Mouse (Mus musculus) forebrain, embryonic 10.5 days (tissue): ENCODE data around the gene Tarbp2. TPM values are rescaled to one million over a fixed set of nuclear protein-coding genes. Genes with fewer than 3 reads are reported as not detected.

ENCODE experiments used
- DNase-seq: peaks from one replicate; pipeline ENCODE4 v3.0.0-alpha.2; 2017; ENCODE audit warnings: low spot score; ENCODE audit errors: extremely low spot score
- H3K27ac ChIP-seq: fragments of 300-500 bp; sonication (generic); 2 replicates; pipeline ENCODE4 v1.5.1; 2016; ENCODE audit warnings: mild to moderate bottlenecking
- H3K27me3 ChIP-seq: fragments of 300-500 bp; sonication (generic); 2 replicates; pipeline ENCODE4 v1.6.1; 2016; ENCODE audit warnings: mild to moderate bottlenecking; ENCODE audit not compliant: poor library complexity, severe bottlenecking
- H3K36me3 ChIP-seq: fragments of 300-500 bp; sonication (generic); replicated peaks from 2 replicates; pipeline ENCODE4 v1.6.1; 2016; ENCODE audit warnings: mild to moderate bottlenecking, moderate library complexity
- H3K4me1 ChIP-seq: fragments of 300-500 bp; sonication (generic); 2 replicates; pipeline ENCODE4 v1.6.1; 2016
- H3K4me3 ChIP-seq: fragments of 300-500 bp; sonication (generic); 2 replicates; pipeline ENCODE4 v1.5.1; 2016; ENCODE audit warnings: mild to moderate bottlenecking, moderate library complexity
- H3K9me3 ChIP-seq: fragments of 300-500 bp; sonication (generic); 2 replicates; pipeline ENCODE4 v1.6.1; 2016; ENCODE audit warnings: mild to moderate bottlenecking, moderate library complexity
- WGBS: fragments of 180-500 bp; shearing (Covaris S2); methylation state at CpG from one replicate; pipeline ENCODE4 v1.1.7; 2016; 5-methylcytosine and 5-hydroxymethylcytosine counted together
- polyA plus RNA-seq: library from polyadenylated mRNA; unstranded; fragments of >200 nt; fragmentation: Nextera tagmentation; extraction: Ambion mirVana; gene quantifications from 2 replicates; pipeline ENCODE4 v1.2.1, GENCODE M21; 2016

The Tarbp2 gene
- polyA plus RNA-seq, 1 experiment from 2014 or later: 132 TPM

DNA sequence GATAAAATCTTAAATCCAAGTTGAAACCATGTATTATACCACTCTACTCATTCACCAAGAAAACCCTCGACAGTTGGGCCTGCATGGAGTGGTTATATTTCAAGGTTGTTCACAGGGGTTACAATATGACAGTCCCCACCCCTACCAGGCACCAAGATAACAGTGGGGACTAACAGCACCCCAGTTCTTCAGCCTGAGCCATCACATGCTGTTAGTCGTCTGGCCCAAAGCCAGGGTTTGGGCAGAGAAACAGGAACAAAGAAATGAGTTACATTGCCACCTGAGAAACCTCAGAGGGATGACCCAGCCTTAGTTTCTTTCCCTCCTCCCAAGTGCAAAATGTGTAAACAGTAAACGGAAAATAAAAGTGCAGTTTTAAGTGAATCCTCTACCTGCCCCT is 18.6 kb upstream of the Tarbp2 start:
- Histone ChIP-seq H3K27ac (no peak overlapping the region), H3K36me3 (peaks cover 99% of the 10 kb centered on the region), H3K9me3 (no peaks in the 10 kb centered on the region), H3K4me1 (no peaks in the 10 kb centered on the region), H3K4me3 (no peak overlapping the region), H3K27me3 (no peaks in the 10 kb centered on the region)
- 78% methylated on average over 3 of the region's 3 CpGs for WGBS
- DNase-seq: no peak

DNA sequence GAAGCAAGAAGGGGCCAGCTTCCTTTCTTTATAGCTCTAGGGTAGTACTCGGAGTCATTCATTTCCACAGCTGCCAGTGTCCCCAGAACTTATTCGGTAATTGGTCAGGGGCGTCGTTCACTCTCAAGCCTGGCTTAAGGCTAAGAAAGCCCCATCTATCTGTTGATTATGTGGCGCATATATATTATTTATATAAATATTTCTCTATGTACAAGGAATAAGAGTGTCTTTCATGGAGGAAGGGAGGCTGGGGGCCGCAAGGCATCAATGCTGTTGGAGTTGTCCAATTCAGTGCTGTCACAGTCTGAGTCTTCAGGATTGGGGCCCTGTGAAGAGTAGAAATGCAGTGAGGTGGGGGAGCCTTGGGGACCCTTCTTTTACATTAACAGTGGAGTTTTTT is 18.1 kb upstream of the Tarbp2 start:
- Histone ChIP-seq H3K9me3 (no peaks in the 10 kb centered on the region), H3K36me3 (peaks cover 99% of the 10 kb centered on the region), H3K4me1 (no peaks in the 10 kb centered on the region), H3K27ac (no peak overlapping the region), H3K27me3 (no peaks in the 10 kb centered on the region), H3K4me3 (no peak overlapping the region)
- DNase-seq: no peak
- 91% methylated on average over 6 of the region's 6 CpGs for WGBS

DNA sequence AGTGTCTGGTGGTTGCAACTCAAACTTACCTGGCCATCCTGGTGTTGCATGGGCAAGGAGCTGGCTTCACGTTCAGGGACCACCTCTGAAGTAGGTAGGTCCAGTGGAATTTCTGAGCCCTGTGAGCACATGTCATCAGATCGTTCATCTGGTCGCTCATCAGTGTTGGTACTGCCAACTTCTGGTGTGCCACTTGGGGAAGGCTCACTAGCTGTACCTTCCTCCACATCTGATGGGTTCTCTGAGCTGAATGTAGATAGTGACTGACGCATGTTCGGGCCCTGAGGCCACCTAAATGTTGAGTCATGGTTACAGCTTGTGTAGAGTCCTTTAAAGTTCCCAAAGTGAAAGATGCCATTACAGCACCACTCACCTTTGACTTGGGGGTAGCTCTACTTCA is 17.5 kb upstream of the Tarbp2 start:
- peaks cover 99% of the 10 kb centered on the region for H3K36me3 ChIP-seq
- no peak for DNase-seq
- H3K27me3 ChIP-seq: no peaks in the 10 kb centered on the region
- H3K9me3 ChIP-seq: no peaks in the 10 kb centered on the region
- H3K4me1 ChIP-seq: peaks cover 4% of the 10 kb centered on the region; the same call in 1 of the 2 replicates
- H3K27ac ChIP-seq: no peak overlapping the region
- no peak overlapping the region for H3K4me3 ChIP-seq
- 91% methylated on average over 5 of the region's 5 CpGs for WGBS

DNA sequence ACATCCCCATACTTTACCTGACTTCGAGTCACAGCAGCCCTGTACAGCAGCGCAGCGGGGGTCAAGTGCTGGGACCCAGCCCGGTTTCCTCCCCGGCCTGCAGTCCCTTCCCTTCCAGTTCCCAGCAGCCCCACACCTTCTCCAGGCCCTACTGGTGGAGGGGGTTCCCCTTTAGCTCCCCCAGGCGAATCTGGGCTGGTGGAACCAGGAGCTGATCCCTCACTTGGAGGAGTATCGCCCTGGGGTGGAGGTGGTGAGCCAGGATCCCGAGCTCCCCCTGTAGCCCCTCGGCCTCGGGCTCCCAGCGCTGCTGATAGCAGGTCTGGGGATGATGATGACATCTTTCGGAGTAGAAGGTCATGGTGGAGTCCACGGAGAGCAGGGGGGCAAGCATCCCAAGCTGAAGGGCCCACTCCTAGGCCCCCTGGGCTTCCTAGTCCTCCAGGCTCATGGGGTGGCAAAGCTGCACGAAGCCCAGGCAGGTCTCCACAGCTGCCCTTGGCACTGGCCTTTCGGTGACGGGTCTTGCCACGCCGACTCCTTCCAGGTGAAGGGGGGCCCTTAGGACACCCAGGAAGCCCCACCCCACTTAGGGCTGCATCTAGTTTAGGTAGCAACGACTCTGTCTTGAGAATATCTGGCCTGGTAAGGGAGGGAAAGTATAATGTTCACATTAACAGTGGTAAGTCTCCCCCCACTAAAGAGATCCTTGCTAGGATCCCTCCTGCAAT is 16.7 kb upstream of the Tarbp2 start:
- no peak for DNase-seq

DNA sequence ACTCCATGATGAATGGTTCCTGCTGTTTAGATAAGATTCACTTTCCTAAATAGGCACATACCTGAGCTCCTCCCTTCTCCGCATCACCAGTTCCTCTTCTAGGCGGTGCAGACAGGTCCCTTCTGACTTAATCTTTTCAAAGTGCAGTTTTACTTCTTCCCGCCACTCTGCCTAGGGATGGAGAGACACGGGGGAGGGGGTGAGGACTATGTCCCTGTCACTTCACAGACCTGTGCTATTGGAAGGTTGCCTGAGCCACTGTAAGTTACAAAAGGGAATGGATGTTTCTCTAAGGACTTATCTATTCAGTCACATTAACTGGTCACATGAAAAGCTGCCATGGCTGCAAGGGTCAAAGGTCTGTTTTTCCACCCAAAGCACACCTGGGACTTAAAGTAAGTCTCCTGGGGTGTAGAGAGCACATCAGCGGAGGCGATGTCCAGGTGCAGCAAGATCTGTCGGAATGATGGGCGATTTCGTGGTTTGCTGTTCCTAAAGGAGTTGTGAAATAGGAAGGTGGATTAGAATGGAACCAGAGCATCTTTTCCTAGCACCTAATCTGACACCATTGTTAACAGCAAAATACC is 15.6 kb upstream of the Tarbp2 start:
- H3K4me3 ChIP-seq: no peak overlapping the region
- H3K27me3 ChIP-seq: no peaks in the 10 kb centered on the region
- H3K9me3 ChIP-seq: no peaks in the 10 kb centered on the region
- DNase-seq: no peak
- H3K4me1 ChIP-seq: peaks cover 4% of the 10 kb centered on the region; the same call in 1 of the 2 replicates
- H3K36me3 ChIP-seq: peaks cover 97% of the 10 kb centered on the region
- WGBS: 87% methylated on average over 9 of the region's 9 CpGs
- no peak overlapping the region for H3K27ac ChIP-seq

More for the DNA sequence above, 16.7 kb upstream of the Tarbp2 start:
- H3K27me3 ChIP-seq: no peaks in the 10 kb centered on the region
- WGBS: 92% methylated on average over 19 of the region's 19 CpGs
- H3K27ac ChIP-seq: no peak overlapping the region
- H3K9me3 ChIP-seq: no peaks in the 10 kb centered on the region
- no peak overlapping the region for H3K4me3 ChIP-seq
- H3K4me1 ChIP-seq: peaks cover 4% of the 10 kb centered on the region; the same call in 1 of the 2 replicates
- peaks cover 98% of the 10 kb centered on the region for H3K36me3 ChIP-seq

DNA sequence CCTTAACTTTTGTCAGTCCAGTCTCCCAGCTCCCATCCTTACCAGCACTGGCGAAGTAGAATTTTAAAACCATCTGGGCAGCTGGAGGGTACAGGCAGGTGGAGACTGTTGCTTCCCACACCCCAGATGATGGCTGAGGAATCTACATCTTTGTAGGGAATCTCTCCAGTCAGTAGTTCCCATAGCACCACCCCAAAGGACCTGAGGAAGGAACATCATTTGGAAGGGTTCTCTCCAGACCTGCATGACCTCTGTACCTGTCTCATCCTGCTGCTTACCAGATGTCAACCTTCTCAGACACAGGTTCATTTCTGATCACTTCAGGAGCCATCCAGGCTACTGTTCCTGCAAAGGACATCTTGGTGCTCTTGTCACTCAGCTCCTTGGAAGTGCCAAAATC is 14.5 kb upstream of the Tarbp2 start, which contains the start of gene Gm10337:
Gm10337 (plus strand) TSS at position 276 of the 400 bp plus-strand sequence.
- Histone ChIP-seq H3K27ac (no peak within 1 kb of the TSS), H3K4me3 (no peak within 1 kb of the TSS), H3K9me3 (no peaks in the 10 kb centered on the region), H3K36me3 (peaks cover 93% of the 10 kb centered on the region), H3K4me1 (peaks cover 4% of the 10 kb centered on the region; the same call in 1 of the 2 replicates), H3K27me3 (no peaks in the 10 kb centered on the region)
- DNase-seq: no peak
- 88% methylated on average over 1 of the region's 1 CpGs for WGBS

DNA sequence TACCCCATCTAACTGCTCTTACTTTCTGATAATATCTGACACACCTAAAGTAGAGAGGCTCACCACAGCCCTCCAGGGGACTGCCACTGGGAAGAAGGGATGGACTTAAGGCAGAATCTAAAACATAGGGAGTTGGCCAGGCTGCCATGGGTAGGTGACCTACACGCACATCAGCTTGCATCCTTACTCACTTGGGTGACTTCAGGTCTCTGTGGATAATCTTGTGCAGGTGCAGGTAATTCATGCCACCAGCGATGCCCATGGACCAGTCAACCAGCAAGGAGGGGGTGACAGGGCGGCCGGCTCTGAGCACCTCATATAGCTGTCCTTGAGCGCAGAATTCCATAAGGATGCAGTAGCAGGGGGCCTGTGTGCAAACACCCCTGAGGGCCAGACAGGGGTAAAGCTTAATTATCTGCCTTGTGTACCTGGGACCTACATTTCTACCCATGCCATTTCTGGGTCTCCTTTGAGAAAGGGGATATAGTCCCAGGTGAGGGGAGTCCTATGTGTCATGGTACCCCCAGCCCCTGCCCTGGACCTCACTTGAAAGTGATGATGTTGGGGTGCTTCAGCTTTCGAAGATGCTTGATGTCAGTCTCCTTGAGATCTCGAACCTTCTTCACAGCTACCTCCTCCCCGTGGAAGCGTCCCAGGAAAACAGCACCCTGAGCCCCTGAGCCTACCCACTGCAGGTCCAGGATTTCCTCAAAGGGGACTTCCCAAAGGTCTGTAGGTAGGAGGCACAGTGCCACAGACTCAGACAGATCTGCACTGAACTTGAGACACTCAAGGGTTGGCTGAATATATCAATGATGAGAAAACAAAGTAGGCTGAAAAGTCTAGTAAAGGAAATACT is 13.8 kb upstream of the Tarbp2 start:
- Histone ChIP-seq H3K4me1 (peaks cover 6% of the 10 kb centered on the region), H3K27ac (no peak overlapping the region), H3K27me3 (no peaks in the 10 kb centered on the region), H3K9me3 (no peaks in the 10 kb centered on the region), H3K36me3 (peaks cover 87% of the 10 kb centered on the region), H3K4me3 (no peak overlapping the region)
- no peak for DNase-seq
- 93% methylated on average over 9 of the region's 9 CpGs for WGBS

DNA sequence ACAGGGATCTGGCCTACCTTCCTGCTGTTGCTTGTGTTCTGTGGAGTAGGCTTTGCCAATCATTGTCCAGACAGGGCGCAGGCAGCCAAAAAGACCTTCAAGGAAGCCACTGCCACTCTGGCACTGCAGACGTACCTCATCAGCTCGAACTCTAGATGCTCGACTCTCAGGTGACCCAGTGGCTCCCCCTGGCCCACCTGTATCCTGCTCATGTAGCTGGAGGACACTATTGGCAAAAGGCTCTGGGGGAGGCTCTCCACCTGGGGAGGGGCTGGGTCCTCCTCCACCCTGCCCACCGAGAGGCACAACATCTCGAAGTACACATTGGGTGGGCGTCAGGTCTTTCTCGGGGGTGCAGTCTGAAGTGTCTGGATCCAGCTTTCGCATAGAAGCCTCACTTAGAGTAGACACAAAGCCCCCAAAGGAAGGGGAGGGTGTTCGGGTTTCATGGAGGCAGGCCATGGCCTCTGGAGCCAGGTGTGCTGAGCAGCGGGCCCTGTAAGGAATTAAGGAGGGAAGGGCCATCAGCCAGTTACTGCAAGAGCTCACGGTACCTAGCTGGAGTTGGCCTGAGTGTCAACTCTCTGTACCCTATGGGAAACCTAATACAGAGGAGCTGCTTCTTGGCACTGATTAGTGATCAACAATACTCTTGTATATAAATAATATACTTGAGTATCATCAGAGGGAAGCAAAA is 12.8 kb upstream of the Tarbp2 start:
- Histone ChIP-seq H3K4me1 (peaks cover 17% of the 10 kb centered on the region), H3K36me3 (peaks cover 76% of the 10 kb centered on the region), H3K27ac (no peak overlapping the region), H3K4me3 (no peak overlapping the region), H3K27me3 (no peaks in the 10 kb centered on the region), H3K9me3 (no peaks in the 10 kb centered on the region)
- no peak for DNase-seq
- 83% methylated on average over 12 of the region's 12 CpGs for WGBS

DNA sequence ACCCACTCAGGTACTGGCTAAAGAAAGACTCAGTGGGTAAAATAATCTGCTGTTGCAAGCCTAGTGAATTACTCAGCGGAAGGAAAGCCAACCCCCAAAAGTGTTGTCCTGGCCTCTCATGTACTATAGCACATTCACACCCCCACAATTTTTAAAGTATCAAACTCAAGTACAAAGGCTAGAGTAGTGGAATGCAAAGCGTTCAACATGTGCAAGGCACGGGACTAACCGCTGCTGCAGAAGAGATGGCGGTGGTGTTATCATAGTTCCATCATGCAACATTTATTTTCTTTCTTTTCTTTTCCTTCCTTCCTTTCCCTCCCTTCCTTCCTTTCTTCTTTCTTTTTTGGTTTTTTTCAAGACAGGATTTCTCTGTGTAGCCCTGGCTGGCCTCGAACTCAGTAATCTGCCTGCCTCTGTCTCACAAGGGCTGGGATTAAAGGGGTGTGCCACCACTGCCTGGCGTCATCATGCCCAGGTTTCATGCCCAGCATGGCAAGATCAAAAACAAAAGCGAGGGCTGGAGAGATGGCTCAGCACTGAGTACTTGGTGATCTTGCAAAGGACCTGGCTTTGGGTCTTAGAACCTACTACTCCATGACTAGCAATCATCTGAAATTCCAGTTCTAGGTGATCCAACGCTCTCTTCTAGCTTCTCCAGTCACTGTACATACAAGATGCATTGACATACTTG is 12.1 kb upstream of the Tarbp2 start:
- no peak for DNase-seq
- H3K36me3 ChIP-seq: peaks cover 69% of the 10 kb centered on the region
- 92% methylated on average over 9 of the region's 9 CpGs for WGBS
- H3K4me1 ChIP-seq: peaks cover 24% of the 10 kb centered on the region
- H3K4me3 ChIP-seq: no peak overlapping the region
- no peaks in the 10 kb centered on the region for H3K27me3 ChIP-seq
- no peaks in the 10 kb centered on the region for H3K9me3 ChIP-seq
- H3K27ac ChIP-seq: no peak overlapping the region

DNA sequence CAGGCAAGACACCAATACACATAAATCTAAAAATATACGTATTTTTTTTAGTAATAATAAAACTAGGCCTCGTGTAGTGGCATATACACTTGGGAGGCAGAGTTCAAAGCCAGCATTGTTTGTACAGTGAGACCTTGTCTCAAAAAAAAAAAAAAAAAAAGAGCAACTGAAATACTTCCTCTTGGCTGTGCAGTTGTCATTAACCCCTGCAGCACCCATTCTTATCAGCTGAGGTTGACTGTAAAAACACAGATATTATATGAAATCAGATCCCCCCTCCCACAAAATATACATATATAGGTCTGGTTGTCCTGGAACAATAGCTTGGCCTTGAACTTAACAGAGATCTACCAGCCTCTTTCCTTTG is 11.5 kb upstream of the Tarbp2 start:
- H3K27ac ChIP-seq: no peak overlapping the region
- 86% methylated on average over 2 of the region's 2 CpGs for WGBS
- DNase-seq: no peak
- H3K36me3 ChIP-seq: peaks cover 64% of the 10 kb centered on the region
- H3K9me3 ChIP-seq: no peaks in the 10 kb centered on the region
- no peak overlapping the region for H3K4me3 ChIP-seq
- H3K27me3 ChIP-seq: no peaks in the 10 kb centered on the region
- H3K4me1 ChIP-seq: peaks cover 29% of the 10 kb centered on the region

DNA sequence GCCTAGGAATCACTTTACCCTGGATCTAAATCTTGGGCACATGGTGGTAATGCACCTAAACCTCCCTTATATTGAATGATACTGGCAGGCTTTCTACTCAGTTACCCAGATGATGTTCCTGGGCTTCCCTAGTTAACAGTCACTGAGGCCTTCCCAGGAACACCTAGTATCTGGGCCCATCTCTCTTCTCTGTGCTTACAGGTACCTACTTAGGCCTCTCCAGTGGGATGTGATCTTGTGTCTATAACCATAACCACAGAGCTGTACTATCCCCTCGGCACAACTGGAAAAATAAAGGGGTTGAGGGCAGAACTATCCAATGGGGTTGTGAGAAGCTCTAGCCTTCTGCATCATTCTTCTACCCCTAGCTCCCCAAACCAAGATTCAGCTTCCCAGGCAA is 11.1 kb upstream of the Tarbp2 start:
- H3K4me3 ChIP-seq: no peak overlapping the region
- H3K27ac ChIP-seq: no peak overlapping the region
- no peaks in the 10 kb centered on the region for H3K27me3 ChIP-seq
- peaks cover 60% of the 10 kb centered on the region for H3K36me3 ChIP-seq
- no peaks in the 10 kb centered on the region for H3K9me3 ChIP-seq
- DNase-seq: no peak
- peaks cover 34% of the 10 kb centered on the region for H3K4me1 ChIP-seq
- 80% methylated on average over 1 of the region's 1 CpGs for WGBS

DNA sequence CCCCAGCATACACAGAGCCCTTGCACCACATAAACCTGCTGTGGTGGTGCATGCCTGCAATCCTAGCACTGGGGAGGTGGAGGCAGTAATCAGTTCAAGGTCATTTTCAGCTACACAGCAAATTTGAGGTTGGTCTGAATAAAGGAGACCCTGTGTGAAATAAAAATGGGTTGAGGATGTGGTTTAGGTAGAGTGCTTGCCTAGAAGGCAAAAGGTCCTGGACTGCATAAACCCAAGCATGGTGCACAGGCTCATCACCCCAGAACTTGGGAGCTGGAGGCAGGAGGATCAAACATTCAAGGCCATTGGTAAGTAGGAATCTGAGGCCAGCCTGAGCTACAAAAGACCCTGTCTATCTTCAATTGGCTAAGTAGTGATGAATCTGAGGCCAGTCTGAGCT is 10.4 kb upstream of the Tarbp2 start:
- Histone ChIP-seq H3K4me3 (no peak overlapping the region), H3K36me3 (peaks cover 53% of the 10 kb centered on the region), H3K27me3 (no peaks in the 10 kb centered on the region), H3K4me1 (peaks cover 40% of the 10 kb centered on the region), H3K9me3 (no peaks in the 10 kb centered on the region), H3K27ac (no peak overlapping the region)
- DNase-seq: no peak
